Mouse (Mus musculus): ENCODE measurements around the gene Olfr808.

Gene Olfr808

DNA sequence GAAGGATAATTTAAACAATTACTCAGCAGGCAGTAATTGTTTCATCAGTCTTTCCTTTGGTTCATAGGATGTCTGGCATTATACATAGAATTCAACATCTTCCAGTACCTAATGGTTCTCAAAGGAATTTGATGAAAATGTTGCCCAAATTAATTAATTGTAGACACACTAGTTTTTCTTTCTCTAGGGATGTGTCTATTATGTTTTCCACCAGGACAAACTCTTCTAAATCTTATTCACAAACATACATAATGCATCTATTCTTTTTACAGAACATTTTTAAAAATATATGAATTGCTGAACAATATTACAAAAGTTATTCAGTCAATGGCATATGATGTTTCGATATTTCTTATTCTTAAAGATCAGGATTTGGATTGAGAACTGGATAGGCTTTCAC is at the start of gene Olfr808:
TSS of gene Olfr808 (plus strand) at position 301 of the 400 bp plus-strand sequence.
- CTCF ChIA-PET, result no interaction called here

DNA sequence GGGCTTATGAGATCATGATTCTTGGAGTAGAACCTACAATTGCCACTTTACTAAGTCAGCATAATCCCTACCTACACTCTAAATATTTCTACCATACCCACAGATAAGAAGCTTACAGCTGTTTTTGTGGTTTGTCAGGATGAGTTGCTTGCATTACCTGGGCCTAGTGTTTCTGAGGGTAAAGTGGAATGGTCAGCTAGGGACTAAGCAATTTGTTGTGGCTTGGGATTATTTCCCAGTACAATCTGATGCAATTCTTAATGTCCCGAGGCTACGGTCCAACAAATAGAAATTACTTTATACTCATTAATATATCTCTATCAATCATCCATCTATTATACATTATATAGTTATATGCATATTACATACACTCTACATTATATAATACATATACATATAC is 36.0 kb upstream of the Olfr808 start, which contains the start of gene Olfr805:
TSS of gene Olfr805 (minus strand) at position 101 of the 400 bp plus-strand sequence.
- CTCF ChIA-PET, result no interaction called here

- CTCF ChIA-PET, result no interaction called here
Measured at GRCm38 (mm10) chr10:129741821-129742220, 23.5 kb upstream of the Olfr808 start, which contains the start of gene Olfr806. Gene Olfr806, minus strand, starts transcription at chr10:129741921.

DNA sequence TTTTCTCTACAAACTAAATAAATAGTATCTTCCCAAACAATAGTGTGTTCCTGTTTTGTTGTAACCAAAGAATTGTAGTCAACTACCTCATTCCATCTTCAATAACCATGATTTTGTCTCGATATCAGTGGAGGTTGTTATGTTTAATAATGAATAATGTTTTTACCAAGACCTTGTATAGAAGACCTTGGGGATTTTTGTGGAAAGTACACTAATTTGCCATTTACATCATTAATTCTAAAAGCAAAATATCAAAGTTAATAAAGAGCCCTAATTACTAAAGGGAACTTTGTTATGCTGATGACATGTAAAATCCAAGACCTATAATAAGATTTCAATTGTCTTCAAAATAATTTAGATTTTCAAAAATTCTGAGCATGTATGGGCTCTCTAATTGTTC is 7.6 kb upstream of the Olfr808 start, which contains the start of gene Olfr807:
TSS of gene Olfr807 (minus strand) at position 101 of the 400 bp plus-strand sequence.
- CTCF ChIA-PET, result no interaction called here

GRCm38 (mm10) chr10:129774338-129774737 is 9.1 kb downstream of the Olfr808 start, which contains the start of gene Olfr809:
Gene Olfr809, plus strand, starts transcription at chr10:129774638.
- CTCF ChIA-PET, result no interaction called here

DNA sequence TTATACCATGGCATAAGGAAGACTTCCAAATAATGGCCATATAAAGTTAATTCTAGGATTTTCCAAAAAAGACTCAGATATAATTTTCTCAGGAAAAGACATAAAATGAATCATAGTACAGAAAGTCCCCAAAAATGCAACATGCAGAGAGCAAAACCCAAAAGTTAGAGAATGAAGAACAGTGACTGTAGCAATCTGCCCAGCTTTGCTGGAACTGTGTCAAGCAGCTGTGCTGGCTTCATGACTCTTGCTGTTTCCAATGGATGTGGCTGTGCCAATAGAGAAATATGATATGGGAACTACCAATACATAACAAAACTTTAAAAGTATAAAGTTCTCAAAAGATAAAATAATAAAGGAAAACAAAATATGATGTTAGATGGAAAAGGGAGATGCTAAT is 12.8 kb downstream of the Olfr808 start:
- CTCF ChIA-PET, result no interaction called here

GRCm38 (mm10) chr10:129794817-129795216 is 29.5 kb downstream of the Olfr808 start, which contains the start of gene Olfr810:
Gene Olfr810, minus strand, starts transcription at chr10:129794917.
- CTCF ChIA-PET, result no interaction called here

GRCm38 (mm10) chr10:129804296-129804695 is 39.0 kb downstream of the Olfr808 start, which contains the start of gene Olfr811:
Gene Olfr811, minus strand, starts transcription at chr10:129804396.
- CTCF ChIA-PET, result no interaction called here
